Mouse (Mus musculus): ENCODE measurements around the gene Herc3. TPM values are rescaled to one million over a fixed set of nuclear protein-coding genes. Genes with fewer than 3 reads are reported as not detected.

Gene Herc3
- polyA plus RNA-seq (2017; shearing (Covaris generic)), result 56.9 TPM

GRCm38 (mm10) chr6:58831232-58832009 lies at the start of gene Herc3:
TSS of gene Herc3 (plus strand) at chr6:58831465.

GRCm38 (mm10) chr6:58906852-58907261 lies 75.6 kb downstream of the Herc3 start, which contains the start of gene Nap1l5:
TSS of gene Nap1l5 (minus strand) at chr6:58907076.

Other genes starting within 250 kb of the Herc3 start
- 25.0 TPM for gene Abcg2, start 246.9 kb upstream of the Herc3 start, polyA plus RNA-seq (2017; shearing (Covaris generic))
- gene Nap1l5, start 75.6 kb downstream of the Herc3 start, polyA plus RNA-seq (2017; shearing (Covaris generic)), result not detected
- gene Fam13a, start 193.1 kb downstream of the Herc3 start, polyA plus RNA-seq (2017; shearing (Covaris generic)), result 0.16 TPM